Mouse (Mus musculus) layer of hippocampus, postnatal 14 days (tissue): ENCODE measurements around the gene Car2. TPM values are rescaled to one million over a fixed set of nuclear protein-coding genes. Genes with fewer than 3 reads are reported as not detected.
A peak's percentile ranks its signal among the peaks of the same experiment; 100 is the strongest.

Experiments
- DNase-seq, 2 experiments: peaks; one replicate each; pipeline ENCODE4 v3.0.0; 2021 to 2022; ENCODE audit warnings: low spot score in 2 of 2, mixed read lengths in 1 of 2
- total RNA-seq, 2 experiments: library from RNA; stranded (reverse); gene quantifications; 2 replicates each; pipeline ENCODE4 v1.2.3; 2021

Car2 gene
- total RNA-seq, 2 experiments from 2014 or later: 85.8 to 91.1 TPM

DNA sequence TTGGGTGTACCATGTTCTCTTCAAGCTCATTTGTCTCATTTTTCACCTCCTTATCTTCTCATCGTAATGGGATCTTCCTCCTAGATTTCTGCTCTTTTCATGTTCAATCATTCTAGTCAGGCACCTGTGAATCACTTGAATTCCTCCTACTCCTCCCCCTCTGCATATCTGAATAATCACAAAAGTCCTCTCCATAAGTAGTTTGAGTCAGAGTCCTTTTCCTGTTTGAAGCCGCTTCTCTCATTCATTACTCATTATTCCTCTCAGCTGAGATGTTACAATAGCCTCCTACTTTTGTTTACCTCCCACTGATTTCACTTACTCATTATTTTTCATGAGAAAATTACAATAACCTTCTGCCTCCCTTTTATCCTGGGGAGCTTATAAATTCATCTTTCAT lies 31.2 kb downstream of the Car2 start:
- no peak for DNase-seq

DNA sequence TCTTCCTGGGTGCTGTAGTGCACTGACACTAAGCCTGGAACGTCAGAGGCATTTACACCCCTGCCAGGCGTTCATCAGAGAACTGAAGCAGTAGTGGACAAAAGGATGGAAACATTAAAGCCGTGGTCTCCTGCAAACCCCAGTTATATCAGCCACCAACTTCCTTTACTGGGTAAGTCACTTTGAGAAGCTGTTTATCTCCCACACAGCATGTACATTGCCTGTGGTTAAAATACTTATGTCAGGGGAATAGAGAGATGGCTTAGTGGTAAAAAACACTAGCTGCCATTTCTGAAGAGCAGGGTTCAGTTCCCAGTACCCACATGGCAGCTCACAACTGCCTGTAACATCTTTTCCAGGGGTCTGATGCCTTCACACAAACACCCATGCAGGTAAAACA lies 58.6 kb downstream of the Car2 start:
- DNase-seq: no peak

DNA sequence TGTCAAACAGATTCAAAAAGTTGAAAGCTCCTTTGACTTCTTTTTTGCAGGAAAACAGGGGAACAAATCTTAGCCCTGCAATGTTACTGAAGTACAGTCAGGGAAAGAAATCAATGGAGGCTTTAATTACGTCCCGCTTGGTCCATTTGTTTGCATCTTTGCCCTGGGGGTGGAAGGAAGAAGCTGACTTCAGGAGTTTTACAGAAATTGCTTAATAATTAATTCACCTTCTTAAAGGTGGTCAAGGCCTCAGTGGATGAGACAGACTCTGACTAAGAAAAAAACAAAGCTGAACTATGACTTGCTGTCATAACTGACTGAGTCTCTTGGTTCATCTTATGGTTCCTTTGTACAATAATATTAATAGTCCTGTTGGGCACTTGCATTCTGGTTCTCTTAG lies 59.6 kb downstream of the Car2 start:
- DNase-seq: no peak

DNA sequence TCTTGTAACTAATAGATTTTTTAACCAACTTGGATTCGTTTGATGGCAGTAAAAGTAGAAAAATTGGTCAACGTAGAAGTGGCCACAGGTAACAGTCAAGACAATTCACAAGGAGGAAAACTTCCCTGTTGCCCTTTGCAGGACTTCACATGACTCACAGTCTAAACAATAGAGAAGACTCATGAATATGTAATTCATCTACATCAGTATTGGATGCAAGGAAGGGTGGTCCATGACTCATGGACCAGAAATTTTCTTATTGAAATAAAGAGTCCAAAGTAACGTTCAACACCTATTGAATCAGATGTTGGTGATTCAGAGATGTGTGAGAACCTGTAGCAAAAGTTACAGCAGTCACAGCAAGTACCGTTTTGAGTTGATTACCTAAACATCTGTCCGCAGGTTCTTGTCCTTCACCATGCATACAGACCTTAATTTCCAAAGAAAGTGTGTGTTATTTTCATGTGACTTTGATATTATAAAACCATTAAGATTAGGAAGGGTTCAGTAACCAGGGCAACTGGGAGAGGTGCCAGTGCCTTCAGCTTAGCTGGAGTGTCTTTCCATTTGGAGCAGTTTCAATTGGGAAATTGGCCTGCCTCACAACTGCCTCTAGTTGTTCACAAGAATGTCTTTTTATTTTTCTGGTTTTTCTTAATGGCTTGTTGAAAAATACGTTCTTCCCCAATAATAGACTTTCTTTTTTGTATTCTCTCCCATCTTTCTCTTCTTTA lies 62.2 kb downstream of the Car2 start:
- peak; percentile 12 to 77 for DNase-seq

DNA sequence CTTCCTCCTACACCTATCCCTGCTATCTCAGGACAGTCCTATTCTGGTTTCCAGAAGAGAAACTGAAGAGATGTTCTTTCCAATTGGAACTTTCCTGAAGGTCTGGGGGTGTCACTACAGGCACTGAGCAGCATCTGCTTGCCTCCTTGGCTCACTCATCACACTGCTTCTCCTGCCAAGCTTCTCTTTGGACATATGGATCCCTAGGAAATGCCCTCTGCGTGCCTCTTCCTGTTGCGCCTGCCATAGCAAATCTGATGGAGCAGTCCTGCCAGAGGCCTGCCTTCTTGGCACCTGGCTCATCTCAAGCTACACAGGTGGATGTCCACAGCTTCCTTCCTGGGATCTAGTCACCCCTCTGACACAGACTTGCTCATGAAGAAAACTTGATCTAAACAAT lies 64.0 kb downstream of the Car2 start:
- DNase-seq: no peak

Other genes with a start within 250 kb of the Car2 start
- gene Car13, start 244.5 kb upstream of the Car2 start, total RNA-seq: under 1 TPM; 0.46 to 0.48 TPM
- not detected for gene Car1, start 77.9 kb upstream of the Car2 start, total RNA-seq
- gene Car3, start 22.8 kb upstream of the Car2 start, total RNA-seq: under 1 TPM; 0.41 to 0.67 TPM